Mouse (Mus musculus) T-helper 2 cell (primary cell): ENCODE data around the gene Manbal.

Source experiments
- in situ Hi-C: fragments of 300-600 bp; cut with MboI, MseI; formaldehyde crosslinking; loops from one replicate; pipeline ENCODE4 v1.15.1; 2025; ENCODE audit warnings: high pct_unique_total_duplicates

The Manbal gene

GRCm38 (mm10) chr2:157434041-157434440 lies 66.6 kb downstream of the Manbal start:
- in situ Hi-C loops, result no loop called here

- in situ Hi-C loops, result no loop called here
Measured at GRCm38 (mm10) chr2:157434497-157434896, 67.1 kb downstream of the Manbal start.

- in situ Hi-C loops, result no loop called here
Measured at GRCm38 (mm10) chr2:157436496-157436895, 69.1 kb downstream of the Manbal start.

GRCm38 (mm10) chr2:157437123-157437522 lies 69.7 kb downstream of the Manbal start:
- in situ Hi-C loops, result no loop called here

- in situ Hi-C loops, result no loop called here
Measured at GRCm38 (mm10) chr2:157441363-157441762, 74.0 kb downstream of the Manbal start.
